Mouse (Mus musculus): ENCODE measurements around the gene Naa11. TPM values are rescaled to one million over a fixed set of nuclear protein-coding genes. Genes with fewer than 3 reads are reported as not detected.

The Naa11 gene
- total and polyA plus RNA-seq, 3 experiments: not detected

GRCm38 (mm10) chr5:97417185-97417584 lies 25.0 kb upstream of the Naa11 start:
- Histone ChIP-seq H3K9ac (ENCODE audit: insufficient read depth, low read depth) (no peak overlapping the region), H3K4me2 (ENCODE audit: insufficient read depth, low read depth, poor library complexity, severe bottlenecking) (no peak overlapping the region), H3K36me3 (replicated peaks in 1 of 2; ENCODE audit: control insufficient read depth in 1 of 2, insufficient read depth in 1 of 2, low read length in 1 of 2) (no peaks in the 10 kb centered on the region), H3K9me3 (replicated peaks; ENCODE audit: low read length) (no peaks in the 10 kb centered on the region), H3K4me1 (ENCODE audit: control insufficient read depth in 1 of 2, insufficient read depth in 2 of 2) (peaks cover 4 to 14% of the 10 kb centered on the region in 2 experiments; a peak in 3 of 4 replicates), H3K4me3 (replicated peaks in 1 of 3; ENCODE audit: low read depth in 2 of 3, low read length in 2 of 3, poor library complexity in 1 of 3) (no peak overlapping the region), H3K27ac (ENCODE audit: insufficient read depth, low read depth) (no peak overlapping the region), H3K27me3 (replicated peaks) (no peaks in the 10 kb centered on the region), H3K79me2 (replicated peaks; ENCODE audit: control insufficient read depth, extremely low read depth, insufficient read depth, poor library complexity, severe bottlenecking) (no peaks in the 10 kb centered on the region)
- in situ Hi-C loops (cut with MboI; ENCODE audit: low pct_ligation_motif_present, low pct_unique_long_range_greater_than_20kb, low sequenced_read_pairs) (no loop called here), dilution Hi-C loops (cut with MboI; ENCODE audit: extremely low pct_ligation_motif_present, extremely low pct_unique_long_range_greater_than_20kb, low sequenced_read_pairs) (no loop called here)
- no peak for DNase-seq (ENCODE audit: extremely low read depth)
- TF ChIP-seq ELF1 (IDR thresholded peaks at IDR 0.05; ENCODE audit: low read depth, low read length) (no peak), SMC3 (IDR thresholded peaks at IDR 0.05; ENCODE audit: low read depth, low read length) (peak; percentile 77), CTCF (conservative IDR thresholded peaks at IDR 0.05 in 1 of 2, IDR thresholded peaks at IDR 0.05 in 1 of 2; ENCODE audit: low read depth in 2 of 2, low read length in 2 of 2) (peak in 1 of 2 experiments; percentile 69; a peak in 2 of 4 replicates), RAD21 (IDR thresholded peaks at IDR 0.05; ENCODE audit: low read depth, low read length) (peak; percentile 48), CHD2 (IDR thresholded peaks at IDR 0.05; ENCODE audit: low read length) (no peak), RCOR1 (conservative IDR thresholded peaks at IDR 0.05; ENCODE audit: low read depth, low read length) (no peak)

- H3K79me2 ChIP-seq (replicated peaks; ENCODE audit: control insufficient read depth, extremely low read depth, insufficient read depth, poor library complexity, severe bottlenecking): no peaks in the 10 kb centered on the region
- no peak for DNase-seq (ENCODE audit: extremely low read depth)
- no peak overlapping the region for H3K4me3 ChIP-seq (replicated peaks in 1 of 3; ENCODE audit: low read depth in 2 of 3, low read length in 2 of 3, poor library complexity in 1 of 3)
- H3K27me3 ChIP-seq (replicated peaks): no peaks in the 10 kb centered on the region
- 0 out of 2 replicates have a peak, but pooled peaks have one; percentile 41 for TF ChIP-seq MAX (IDR thresholded peaks at IDR 0.05; ENCODE audit: low read length)
- TF ChIP-seq USF1 (IDR thresholded peaks at IDR 0.05; ENCODE audit: low read depth, low read length): peak; percentile 49
- TF ChIP-seq USF2 (conservative IDR thresholded peaks at IDR 0.05; ENCODE audit: low read depth, low read length): peak; percentile 46
- TF ChIP-seq CTCF (conservative IDR thresholded peaks at IDR 0.05 in 1 of 2, IDR thresholded peaks at IDR 0.05 in 1 of 2; ENCODE audit: low read depth in 2 of 2, low read length in 2 of 2): no peak
- no peak for TF ChIP-seq E2F4 (IDR thresholded peaks at IDR 0.05; ENCODE audit: insufficient replicate concordance, low read depth, low read length)
- no peak for TF ChIP-seq CHD1 (IDR thresholded peaks at IDR 0.05; ENCODE audit: low read depth, low read length)
- TF ChIP-seq UBTF (IDR thresholded peaks at IDR 0.05; ENCODE audit: low read depth, low read length): no peak
- TF ChIP-seq JUN (IDR thresholded peaks at IDR 0.05; ENCODE audit: insufficient read depth, low read depth, low read length): no peak
- TF ChIP-seq TBP (conservative IDR thresholded peaks at IDR 0.05; ENCODE audit: low read depth, low read length): no peak
- no peak for TF ChIP-seq ZC3H11A (IDR thresholded peaks at IDR 0.05; ENCODE audit: low read depth, low read length)
- TF ChIP-seq CHD2 (IDR thresholded peaks at IDR 0.05; ENCODE audit: low read length): no peak
- TF ChIP-seq MAFK (IDR thresholded peaks at IDR 0.05; ENCODE audit: insufficient replicate concordance, low read length): no peak
- H3K27ac ChIP-seq (ENCODE audit: insufficient read depth, low read depth): no peak overlapping the region
- H3K36me3 ChIP-seq (replicated peaks in 1 of 2; ENCODE audit: control insufficient read depth in 1 of 2, insufficient read depth in 1 of 2, low read length in 1 of 2): no peaks in the 10 kb centered on the region
- peaks cover 4 to 14% of the 10 kb centered on the region in 2 experiments; a peak in 3 of 4 replicates for H3K4me1 ChIP-seq (ENCODE audit: control insufficient read depth in 1 of 2, insufficient read depth in 2 of 2)
- in situ Hi-C loops (cut with MboI; ENCODE audit: low pct_ligation_motif_present, low pct_unique_long_range_greater_than_20kb, low sequenced_read_pairs): no loop called here
- peak overlapping the region; percentile 34 for H3K4me2 ChIP-seq (ENCODE audit: insufficient read depth, low read depth, poor library complexity, severe bottlenecking)
- dilution Hi-C loops (cut with MboI; ENCODE audit: extremely low pct_ligation_motif_present, extremely low pct_unique_long_range_greater_than_20kb, low sequenced_read_pairs): no loop called here
- H3K9ac ChIP-seq (ENCODE audit: insufficient read depth, low read depth): no peak overlapping the region
- H3K9me3 ChIP-seq (replicated peaks; ENCODE audit: low read length): no peaks in the 10 kb centered on the region
Measured at GRCm38 (mm10) chr5:97415837-97416236, 23.7 kb upstream of the Naa11 start.
